In the genomic region with DNA sequence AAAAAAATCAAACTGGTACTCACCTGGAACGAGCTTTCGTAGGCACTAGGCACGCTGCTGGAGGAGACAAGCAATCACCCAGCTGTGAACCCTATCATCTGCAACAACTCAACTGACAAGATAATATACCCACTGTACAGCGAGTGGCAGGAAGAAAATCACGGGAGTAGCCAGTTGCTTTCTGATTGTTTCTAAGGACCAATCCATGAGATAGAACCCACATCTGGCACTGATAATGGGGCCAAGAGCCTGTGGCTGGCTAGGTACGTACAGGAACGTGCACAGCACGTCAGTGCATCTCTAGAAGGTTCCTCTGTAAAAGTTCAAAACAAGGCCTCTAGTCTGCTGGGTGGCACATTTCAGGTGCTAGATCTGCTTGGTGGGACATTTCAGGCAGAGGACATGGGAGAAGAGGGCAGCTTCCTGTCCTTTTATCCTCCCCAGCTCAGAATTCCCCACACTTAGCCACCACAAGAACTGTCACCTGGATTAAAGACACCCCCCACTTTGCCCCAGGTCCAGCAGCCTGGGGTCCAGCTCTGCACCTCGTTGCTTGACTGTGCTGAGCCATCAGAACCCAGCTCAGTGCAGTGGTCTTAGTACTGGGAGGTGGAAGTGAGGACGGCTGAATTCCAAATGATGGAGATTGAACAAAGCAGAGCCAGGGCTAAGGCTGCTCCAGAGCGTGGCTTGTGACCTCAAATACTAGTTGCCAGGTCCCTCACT, we compare ENCODE assay signal across 1 mouse cellular context.
TF ChIP-seq lines count a peak whose summit lies in the region.

No protein-coding gene starts in this region.

TF ChIP-seq in CH12.LX, 34 proteins besides CTCF, POLR2A, EP300 and RAD21:
- no peak for TF ChIP-seq MXI1 (IDR thresholded peaks at IDR 0.05; ENCODE audit: low read depth, low read length)
- peak; percentile 55; the same call in 1 of the 2 replicates for TF ChIP-seq POLR2AphosphoS2 (IDR thresholded peaks at IDR 0.05; ENCODE audit: low read depth, low read length)
- TF ChIP-seq KAT2A (IDR thresholded peaks at IDR 0.05; ENCODE audit: insufficient replicate concordance, low read length), result no peak
- no peak for TF ChIP-seq MYC (IDR thresholded peaks at IDR 0.05; ENCODE audit: low read depth, low read length)
- TF ChIP-seq ETS1 (conservative IDR thresholded peaks at IDR 0.05; ENCODE audit: low read depth, low read length), result no peak
- no peak for TF ChIP-seq PAX5 (IDR thresholded peaks at IDR 0.05; ENCODE audit: low read length)
